Mouse (Mus musculus) kidney, adult 2 months (tissue): Measurements from ENCODE around the gene Fam214b.
"Not testable (repeated sequence)": the region's sequence is repeated elsewhere in the genome, so short reads cannot be mapped to it uniquely, and the experiment has no call there.

ENCODE experiments used
- CTCF ChIP-seq: fragments of 200-500 bp; conservative IDR thresholded peaks from 2 replicates; pipeline ENCODE4 v1.5.1; 2011; ENCODE audit warnings: low read depth, mild to moderate bottlenecking, control low read depth, low read length, moderate library complexity, mixed read lengths; ENCODE audit not compliant: insufficient read depth, insufficient read length
- POLR2A ChIP-seq: fragments of 200-500 bp; IDR thresholded peaks from one replicate; pipeline ENCODE4 v1.6.1; 2011; ENCODE audit warnings: low read depth, low read length, control low read depth

DNA sequence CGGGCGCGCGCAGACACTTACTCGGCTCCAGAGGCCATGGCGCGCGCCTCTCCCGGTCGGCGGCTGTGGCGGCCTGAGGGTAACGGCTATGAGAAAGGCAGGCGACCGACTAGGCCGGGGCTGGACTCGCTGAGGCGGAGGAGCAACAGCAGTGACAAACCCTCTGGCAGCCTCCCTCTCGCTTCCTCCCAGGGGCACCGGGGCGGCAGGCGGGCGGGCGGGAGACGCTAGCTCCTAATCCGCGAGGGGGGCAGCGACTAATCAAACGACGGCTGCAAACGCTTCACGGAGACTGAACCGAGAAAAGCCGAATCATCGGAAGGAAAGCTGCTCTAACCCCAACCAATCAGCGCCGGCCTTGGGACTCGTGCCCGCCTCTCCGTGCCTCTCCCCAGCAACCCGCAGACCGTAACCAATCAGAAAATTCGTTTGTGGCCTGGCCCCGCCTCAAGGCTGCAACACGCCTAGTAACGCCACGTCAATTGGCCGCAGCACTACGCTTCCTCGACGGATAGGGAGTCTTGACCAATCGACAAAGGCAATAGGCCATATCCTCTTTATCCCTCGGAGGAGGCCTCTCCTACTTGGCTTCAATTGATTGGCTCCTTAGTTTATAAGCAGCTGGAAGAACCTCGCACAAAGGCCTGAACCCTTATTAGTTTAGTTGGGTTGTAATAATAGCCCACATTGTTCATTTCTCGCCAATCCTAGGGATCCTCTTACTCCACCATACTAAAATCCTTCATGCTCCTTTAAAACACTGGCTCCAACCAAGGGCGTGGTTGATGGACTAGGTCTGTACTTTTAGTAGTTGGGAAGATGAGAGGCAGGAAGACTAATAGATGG is 45.7 kb downstream of the Fam214b start, which contains the start of gene Vcp:
- TF ChIP-seq CTCF, POLR2A: not testable (repeated sequence)
